Mouse (Mus musculus) neural tube, embryonic 11.5 days (tissue): ENCODE results near the gene U2af1l4. TPM values are rescaled to one million over a fixed set of nuclear protein-coding genes. Genes with fewer than 3 reads are reported as not detected.

Source experiments
- ATAC-seq: fragments of 200-750 bp; cut with Nextera tagmentation; 2 replicates; pipeline ENCODE4 v1.8.0; 2017; ENCODE audit warnings: moderate number of reproducible peaks, mild to moderate bottlenecking, moderate TSS enrichment, moderate library complexity; ENCODE audit not compliant: insufficient read depth, low FRiP score, low TSS enrichment
- DNase-seq: peaks from one replicate; pipeline ENCODE4 v3.0.0-alpha.2; 2015; ENCODE audit warnings: low spot score
- H3K27ac ChIP-seq: fragments of 300-500 bp; sonication (generic); 2 replicates; pipeline ENCODE4 v1.5.1; 2014; ENCODE audit warnings: low read depth, mild to moderate bottlenecking, low read length
- H3K27me3 ChIP-seq: fragments of 300-500 bp; sonication (generic); 2 replicates; pipeline ENCODE4 v1.6.1; 2014; ENCODE audit warnings: mild to moderate bottlenecking, low read length, mixed read lengths; ENCODE audit not compliant: control insufficient read depth, insufficient read depth
- H3K36me3 ChIP-seq: fragments of 300-500 bp; sonication (generic); 2 replicates; pipeline ENCODE4 v1.6.1; 2014; ENCODE audit warnings: mild to moderate bottlenecking, low read length, moderate library complexity, mixed read lengths; ENCODE audit not compliant: control insufficient read depth, insufficient read depth
- H3K4me1 ChIP-seq: fragments of 300-500 bp; sonication (generic); 2 replicates; pipeline ENCODE4 v1.6.1; 2014; ENCODE audit warnings: low read length, mixed read lengths; ENCODE audit not compliant: control insufficient read depth, insufficient read depth
- H3K4me2 ChIP-seq: fragments of 300-500 bp; sonication (generic); 2 replicates; pipeline ENCODE4 v1.6.1; 2014; ENCODE audit warnings: low read depth, mild to moderate bottlenecking, moderate library complexity
- H3K4me3 ChIP-seq: fragments of 300-500 bp; sonication (generic); 2 replicates; pipeline ENCODE4 v1.5.1; 2014; ENCODE audit warnings: low read depth, low read length
- H3K9ac ChIP-seq: fragments of 300-500 bp; sonication (generic); 2 replicates; pipeline ENCODE4 v1.6.1; 2014; ENCODE audit warnings: mild to moderate bottlenecking, low read length
- H3K9me3 ChIP-seq: fragments of 300-500 bp; sonication (generic); 2 replicates; pipeline ENCODE4 v1.6.1; 2016; ENCODE audit warnings: low read length; ENCODE audit not compliant: control insufficient read depth
- WGBS: fragments of 180-500 bp; shearing (Covaris S2); extraction: QIAGEN DNeasy Blood & Tissue Kit; methylation state at CpG from one replicate; pipeline ENCODE4 v1.1.7; 2014; 5-methylcytosine and 5-hydroxymethylcytosine counted together
- polyA plus RNA-seq: library from polyadenylated mRNA; unstranded; fragments of >200 nt; fragmentation: Nextera tagmentation; extraction: Ambion mirVana; gene quantifications from 2 replicates; pipeline ENCODE4 v1.2.1, GENCODE M21; 2014

Gene U2af1l4
- polyA plus RNA-seq, 1 experiment from 2014 or later: 95.5 TPM

- Histone ChIP-seq H3K9ac (no peak overlapping the region), H3K4me1 (0 out of 2 replicates have a peak, but pooled peaks cover 4% of the 10 kb centered on the region), H3K4me2 (no peak overlapping the region), H3K27ac (no peak overlapping the region), H3K36me3 (peaks cover 19% of the 10 kb centered on the region), H3K27me3 (no peaks in the 10 kb centered on the region), H3K9me3 (no peaks in the 10 kb centered on the region), H3K4me3 (no peak overlapping the region)
- DNase-seq: no peak
- ATAC-seq: no peak
- 92% methylated on average over 11 of the region's 11 CpGs for WGBS
Measured at GRCm38 (mm10) chr7:30567555-30567954, 4.5 kb downstream of the U2af1l4 start.

GRCm38 (mm10) chr7:30572389-30572788 is 9.3 kb downstream of the U2af1l4 start:
- H3K36me3 ChIP-seq: peaks cover 48% of the 10 kb centered on the region
- H3K27ac ChIP-seq: no peak overlapping the region
- ATAC-seq: no peak
- no peak overlapping the region for H3K4me2 ChIP-seq
- H3K4me3 ChIP-seq: no peak overlapping the region
- H3K9ac ChIP-seq: no peak overlapping the region
- no peaks in the 10 kb centered on the region for H3K4me1 ChIP-seq
- DNase-seq: no peak
- WGBS: 89% methylated on average over 5 of the region's 5 CpGs
- H3K27me3 ChIP-seq: no peaks in the 10 kb centered on the region
- H3K9me3 ChIP-seq: no peaks in the 10 kb centered on the region

DNA sequence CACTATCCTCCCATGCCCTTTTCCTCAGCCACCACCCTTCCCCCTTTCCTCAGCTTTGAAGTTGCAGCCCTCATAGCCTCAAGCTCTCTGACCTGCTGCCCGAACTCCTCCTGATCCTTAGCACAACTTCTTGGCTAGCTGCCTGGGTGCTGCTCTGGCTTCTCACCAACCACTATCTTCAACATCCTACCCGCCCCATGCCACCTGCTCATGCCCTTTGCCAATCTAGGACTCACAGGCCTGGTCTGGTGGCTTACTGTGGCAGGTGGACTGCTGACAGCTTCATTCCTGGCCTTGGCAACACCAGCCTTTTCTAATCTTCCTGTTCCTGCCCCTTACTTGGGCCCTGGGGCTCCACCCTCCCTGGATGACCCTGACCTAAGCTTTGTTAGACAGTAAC is 9.9 kb downstream of the U2af1l4 start:
- DNase-seq (no peak), ATAC-seq (no peak)
- Histone ChIP-seq H3K9me3 (no peaks in the 10 kb centered on the region), H3K9ac (no peak overlapping the region), H3K4me2 (no peak overlapping the region), H3K4me3 (no peak overlapping the region), H3K4me1 (no peaks in the 10 kb centered on the region), H3K27ac (no peak overlapping the region), H3K27me3 (no peaks in the 10 kb centered on the region), H3K36me3 (peaks cover 53% of the 10 kb centered on the region)
- 96% methylated on average over 2 of the region's 2 CpGs for WGBS

DNA sequence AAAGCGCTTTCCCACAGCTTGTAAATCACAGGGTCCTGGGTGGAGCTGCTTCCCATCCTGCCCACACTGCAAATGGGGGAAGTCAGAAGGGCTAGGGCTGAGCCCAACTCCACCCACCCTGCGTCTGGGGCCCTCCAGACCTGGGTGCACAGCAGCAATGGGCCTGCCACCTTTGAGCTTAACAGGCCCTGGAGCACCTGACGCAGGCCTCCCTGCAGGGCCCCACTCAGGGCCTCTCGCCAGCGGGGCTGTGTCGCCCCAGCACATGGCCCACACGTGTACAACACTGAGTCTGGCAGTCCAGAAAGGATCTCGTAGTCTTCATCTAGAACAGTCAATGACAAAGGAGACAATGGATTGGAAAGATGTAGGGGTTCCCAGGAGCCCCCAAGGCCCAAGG is 16.8 kb downstream of the U2af1l4 start:
- H3K27ac ChIP-seq: no peak overlapping the region
- H3K27me3 ChIP-seq: no peaks in the 10 kb centered on the region
- 91% methylated on average over 8 of the region's 8 CpGs for WGBS
- no peak overlapping the region for H3K4me3 ChIP-seq
- DNase-seq: no peak
- no peaks in the 10 kb centered on the region for H3K4me1 ChIP-seq
- no peak overlapping the region for H3K9ac ChIP-seq
- H3K9me3 ChIP-seq: no peaks in the 10 kb centered on the region
- H3K36me3 ChIP-seq: peaks cover 68% of the 10 kb centered on the region
- H3K4me2 ChIP-seq: no peak overlapping the region
- ATAC-seq: no peak

GRCm38 (mm10) chr7:30581547-30581946 is 18.4 kb downstream of the U2af1l4 start:
- no peak for ATAC-seq
- H3K4me2 ChIP-seq: no peak overlapping the region
- H3K27ac ChIP-seq: no peak overlapping the region
- no peak overlapping the region for H3K4me3 ChIP-seq
- DNase-seq: no peak
- H3K36me3 ChIP-seq: peaks cover 66% of the 10 kb centered on the region
- H3K9ac ChIP-seq: no peak overlapping the region
- H3K4me1 ChIP-seq: no peaks in the 10 kb centered on the region
- H3K9me3 ChIP-seq: no peaks in the 10 kb centered on the region
- H3K27me3 ChIP-seq: no peaks in the 10 kb centered on the region
- WGBS: 95% methylated on average over 16 of the region's 16 CpGs

- H3K4me2 ChIP-seq: no peak overlapping the region
- no peak overlapping the region for H3K4me3 ChIP-seq
- 95% methylated on average over 10 of the region's 10 CpGs for WGBS
- no peaks in the 10 kb centered on the region for H3K27me3 ChIP-seq
- H3K27ac ChIP-seq: no peak overlapping the region
- H3K36me3 ChIP-seq: peaks cover 47% of the 10 kb centered on the region
- ATAC-seq (no peak), DNase-seq (no peak)
- H3K4me1 ChIP-seq: peaks cover 10% of the 10 kb centered on the region
- no peak overlapping the region; the same call in 1 of the 2 replicates for H3K9ac ChIP-seq
- no peaks in the 10 kb centered on the region for H3K9me3 ChIP-seq
Measured at GRCm38 (mm10) chr7:30584339-30584738, 21.2 kb downstream of the U2af1l4 start.

DNA sequence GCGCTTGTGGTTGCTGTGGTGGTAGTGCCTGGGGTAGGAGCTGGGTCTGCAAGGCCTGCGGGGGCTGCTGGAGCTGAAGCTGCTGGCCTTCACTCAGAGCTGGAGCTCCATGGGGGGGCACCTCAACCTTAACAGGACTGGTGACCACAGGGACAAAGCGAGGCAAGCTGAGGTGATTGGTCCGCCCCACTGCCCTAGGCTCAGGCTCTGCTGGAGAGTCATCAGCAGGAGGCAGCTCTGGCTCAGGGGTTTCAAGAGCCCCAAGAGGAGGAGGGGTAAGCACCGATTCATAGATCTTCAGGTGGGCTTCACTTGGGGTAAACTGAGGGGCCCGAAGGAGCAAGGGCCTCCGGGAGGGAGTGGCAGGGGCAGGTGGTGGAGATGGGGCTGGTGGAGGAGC is 22.1 kb downstream of the U2af1l4 start:
- Histone ChIP-seq H3K4me1 (peaks cover 13% of the 10 kb centered on the region), H3K4me2 (no peak overlapping the region), H3K9me3 (no peaks in the 10 kb centered on the region), H3K27me3 (no peaks in the 10 kb centered on the region), H3K27ac (no peak overlapping the region), H3K4me3 (no peak overlapping the region), H3K36me3 (peaks cover 40% of the 10 kb centered on the region), H3K9ac (no peak overlapping the region)
- ATAC-seq: no peak
- WGBS: 98% methylated on average over 7 of the region's 7 CpGs
- DNase-seq: no peak

GRCm38 (mm10) chr7:30586455-30587020 is 23.4 kb downstream of the U2af1l4 start:
- H3K4me3 ChIP-seq: peak overlapping the region; percentile 73; the same call in 1 of the 2 replicates
- WGBS: 93% methylated on average over 28 of the region's 28 CpGs
- DNase-seq (no peak), ATAC-seq (no peak)
- peaks cover 13% of the 10 kb centered on the region for H3K4me1 ChIP-seq
- no peak overlapping the region for H3K27ac ChIP-seq
- H3K9me3 ChIP-seq: no peaks in the 10 kb centered on the region
- H3K4me2 ChIP-seq: peak overlapping the region; percentile 90; the same call in 1 of the 2 replicates
- no peak overlapping the region for H3K9ac ChIP-seq
- H3K36me3 ChIP-seq: peaks cover 33% of the 10 kb centered on the region
- H3K27me3 ChIP-seq: no peaks in the 10 kb centered on the region

- DNase-seq (peak; percentile 43), ATAC-seq (peak; percentile 22)
- H3K9me3 ChIP-seq: no peaks in the 10 kb centered on the region
Measured at GRCm38 (mm10) chr7:30587842-30588667, 25.0 kb downstream of the U2af1l4 start.

More at GRCm38 (mm10) chr7:30587842-30588667, 25.0 kb downstream of the U2af1l4 start:
- WGBS: under 1% methylated on average over 44 of the region's 67 CpGs
- peak overlapping the region; percentile 84 for H3K27ac ChIP-seq
- peak overlapping the region; percentile 91 for H3K9ac ChIP-seq
- H3K27me3 ChIP-seq: no peaks in the 10 kb centered on the region
- peaks cover 20% of the 10 kb centered on the region for H3K36me3 ChIP-seq
- peak overlapping the region; percentile 73 for H3K4me3 ChIP-seq
- H3K4me2 ChIP-seq: peak overlapping the region; percentile 90
- H3K4me1 ChIP-seq: peaks cover 13% of the 10 kb centered on the region
